Mouse (Mus musculus): ENCODE results near the gene Il18bp. TPM values are rescaled to one million over a fixed set of nuclear protein-coding genes. Genes with fewer than 3 reads are reported as not detected.
"Not testable (repeated sequence)": the region's sequence is repeated elsewhere in the genome, so short reads cannot be mapped to it uniquely, and the experiment has no call there.

Gene Il18bp
- 3.4 TPM in 2 replicates for polyA plus RNA-seq (2014; fragmentation: Nextera tagmentation; extraction: Ambion mirVana)

- H3K9me3 ChIP-seq (ENCODE audit: control insufficient read depth, low read length) = no peaks in the 10 kb centered on the region
- no peak within 1 kb of the TSS for H3K4me2 ChIP-seq (ENCODE audit: low read depth)
- H3K27me3 ChIP-seq (ENCODE audit: control insufficient read depth, insufficient read depth, low read length) = no peaks in the 10 kb centered on the region
- peaks cover 32% of the 10 kb centered on the region for H3K36me3 ChIP-seq (ENCODE audit: control insufficient read depth, insufficient read depth, low read length)
- no peak within 1 kb of the TSS for H3K9ac ChIP-seq (ENCODE audit: low read length)
- H3K27ac ChIP-seq (ENCODE audit: low read depth, low read length) = 0 out of 2 replicates have a peak within 1 kb of the TSS, but pooled peaks have one; percentile 6
- H3K4me1 ChIP-seq (ENCODE audit: control insufficient read depth, insufficient read depth, low read length) = no peaks in the 10 kb centered on the region
- DNase-seq (ENCODE audit: low spot score) (no peak), ATAC-seq (ENCODE audit: insufficient read depth, low FRiP score, low TSS enrichment) (no peak)
- WGBS = 98% methylated on average over 3 of the region's 3 CpGs
- H3K4me3 ChIP-seq (ENCODE audit: low read depth, low read length) = no peak within 1 kb of the TSS
These were observed at the start of gene Il18bp for GRCm38 (mm10) chr7:102018590-102018989. Gene Il18bp (minus strand): TSS chr7:102018690.

DNA sequence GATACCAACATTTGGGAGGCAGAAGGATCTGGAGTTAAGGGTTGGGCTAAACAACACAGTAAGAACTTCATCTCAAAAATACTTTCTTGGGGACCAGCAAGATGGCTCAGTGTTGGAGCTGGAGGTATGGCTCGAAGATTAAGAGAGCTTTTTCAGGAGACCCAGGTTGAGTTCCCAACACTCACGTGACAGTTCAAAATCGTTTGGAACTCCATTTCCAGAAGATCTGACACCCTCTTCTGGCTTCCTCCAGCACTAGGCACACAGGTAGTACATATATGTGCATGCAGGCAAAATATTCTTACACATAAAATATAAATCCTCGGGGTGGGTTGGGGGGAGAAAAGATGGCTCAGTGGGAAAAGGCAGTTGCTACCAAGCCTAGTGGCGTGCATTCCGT is 47.9 kb upstream of the Il18bp start:
- ATAC-seq (ENCODE audit: insufficient read depth, low FRiP score, low TSS enrichment) = no peak
- H3K36me3 ChIP-seq (ENCODE audit: control insufficient read depth, insufficient read depth, low read length) = no peaks in the 10 kb centered on the region
- peak overlapping the region; percentile 74 for H3K4me3 ChIP-seq (ENCODE audit: low read depth, low read length)
- no peaks in the 10 kb centered on the region for H3K9me3 ChIP-seq (ENCODE audit: control insufficient read depth, low read length)
- H3K27me3 ChIP-seq (ENCODE audit: control insufficient read depth, insufficient read depth, low read length) = no peaks in the 10 kb centered on the region
- 83% methylated on average over 6 of the region's 6 CpGs for WGBS
- peak overlapping the region; percentile 69 for H3K9ac ChIP-seq (ENCODE audit: low read length)
- peak overlapping the region; percentile 65 for H3K4me2 ChIP-seq (ENCODE audit: low read depth)
- peaks cover 6% of the 10 kb centered on the region for H3K4me1 ChIP-seq (ENCODE audit: control insufficient read depth, insufficient read depth, low read length)
- no peak for DNase-seq (ENCODE audit: low spot score)
- no peak overlapping the region for H3K27ac ChIP-seq (ENCODE audit: low read depth, low read length)

GRCm38 (mm10) chr7:102065046-102065891 is 46.8 kb upstream of the Il18bp start, which contains the start of the genes Rnf121, Xndc1 and Xntrpc:
Gene Rnf121 (minus strand): TSS chr7:102065469.
Gene Xndc1 (plus strand): TSS chr7:102065511.
Gene Xntrpc (plus strand): TSS chr7:102065713.
- peak within 1 kb of the TSS; percentile 69 for H3K9ac ChIP-seq (ENCODE audit: low read length)
- H3K27ac ChIP-seq (ENCODE audit: low read depth, low read length) = 0 out of 2 replicates have a peak within 1 kb of the TSS, but pooled peaks have one; percentile 23
- WGBS = 0% methylated on average over 56 of the region's 56 CpGs
- H3K27me3 ChIP-seq (ENCODE audit: control insufficient read depth, insufficient read depth, low read length) = no peaks in the 10 kb centered on the region
- H3K4me1 ChIP-seq (ENCODE audit: control insufficient read depth, insufficient read depth, low read length) = peaks cover 6% of the 10 kb centered on the region
- peak; percentile 94 for DNase-seq (ENCODE audit: low spot score)
- H3K36me3 ChIP-seq (ENCODE audit: control insufficient read depth, insufficient read depth, low read length) = no peaks in the 10 kb centered on the region
- H3K4me2 ChIP-seq (ENCODE audit: low read depth) = peak within 1 kb of the TSS; percentile 65
- no peaks in the 10 kb centered on the region for H3K9me3 ChIP-seq (ENCODE audit: control insufficient read depth, low read length)
- ATAC-seq (ENCODE audit: insufficient read depth, low FRiP score, low TSS enrichment) = peak; percentile 99
- H3K4me3 ChIP-seq (ENCODE audit: low read depth, low read length) = peak within 1 kb of the TSS; percentile 74

DNA sequence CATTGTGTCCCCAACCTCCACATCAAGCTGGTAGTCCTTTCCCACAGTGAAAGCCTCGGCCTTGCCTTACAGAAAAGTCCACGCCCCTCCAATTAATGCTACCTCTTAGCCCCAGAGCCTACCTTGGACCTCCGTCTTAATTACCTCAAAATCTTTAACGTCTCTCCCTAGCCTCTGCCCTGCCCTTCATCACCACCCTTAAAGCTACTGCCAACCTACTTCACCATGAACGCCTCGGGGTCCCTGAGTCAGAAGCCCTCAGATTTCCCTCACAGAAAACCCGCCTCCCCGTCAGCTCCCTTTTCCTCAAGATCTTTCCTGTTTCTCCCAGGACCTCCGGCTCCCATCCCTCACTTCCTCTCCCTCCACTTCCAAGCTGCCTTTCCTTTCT is 46.2 kb upstream of the Il18bp start:
- Histone ChIP-seq H3K4me1 (ENCODE audit: control insufficient read depth, insufficient read depth, low read length) (peaks cover 6% of the 10 kb centered on the region), H3K27ac (ENCODE audit: low read depth, low read length) (no peak overlapping the region), H3K9ac (ENCODE audit: low read length) (peak overlapping the region; percentile 69), H3K4me2 (ENCODE audit: low read depth) (peak overlapping the region; percentile 65), H3K27me3 (ENCODE audit: control insufficient read depth, insufficient read depth, low read length) (no peaks in the 10 kb centered on the region), H3K36me3 (ENCODE audit: control insufficient read depth, insufficient read depth, low read length) (no peaks in the 10 kb centered on the region), H3K9me3 (ENCODE audit: control insufficient read depth, low read length) (no peaks in the 10 kb centered on the region), H3K4me3 (ENCODE audit: low read depth, low read length) (peak overlapping the region; percentile 74)
- under 1% methylated on average over 9 of the region's 9 CpGs for WGBS
- DNase-seq (ENCODE audit: low spot score) = no peak
- ATAC-seq (ENCODE audit: insufficient read depth, low FRiP score, low TSS enrichment) = peak; percentile 43

DNA sequence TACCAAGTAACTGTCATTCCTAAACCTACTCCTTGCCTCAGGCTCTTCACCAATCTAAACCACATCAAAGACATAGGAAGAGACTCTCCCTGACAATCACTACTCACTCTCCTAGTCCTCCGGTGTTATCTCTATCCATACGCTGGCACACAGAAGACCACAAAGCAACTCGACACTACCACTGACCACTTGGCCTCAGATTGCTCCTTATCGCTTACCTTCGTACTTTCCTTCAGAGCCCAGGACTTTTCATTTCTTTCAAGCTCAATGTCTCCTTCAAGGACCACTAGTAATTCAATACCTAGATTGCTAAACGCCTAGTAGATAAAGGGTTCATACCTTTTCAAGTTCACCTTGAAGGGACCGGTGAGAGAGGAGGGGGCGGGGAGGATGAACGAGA is 45.4 kb upstream of the Il18bp start:
- DNase-seq (ENCODE audit: low spot score) = no peak
- Histone ChIP-seq H3K4me1 (ENCODE audit: control insufficient read depth, insufficient read depth, low read length) (peaks cover 6% of the 10 kb centered on the region), H3K36me3 (ENCODE audit: control insufficient read depth, insufficient read depth, low read length) (no peaks in the 10 kb centered on the region), H3K27ac (ENCODE audit: low read depth, low read length) (no peak overlapping the region), H3K4me3 (ENCODE audit: low read depth, low read length) (peak overlapping the region; percentile 74; the same call in 1 of the 2 replicates), H3K4me2 (ENCODE audit: low read depth) (peak overlapping the region; percentile 65), H3K9me3 (ENCODE audit: control insufficient read depth, low read length) (no peaks in the 10 kb centered on the region), H3K9ac (ENCODE audit: low read length) (no peak overlapping the region), H3K27me3 (ENCODE audit: control insufficient read depth, insufficient read depth, low read length) (no peaks in the 10 kb centered on the region)
- ATAC-seq (ENCODE audit: insufficient read depth, low FRiP score, low TSS enrichment) = no peak
- 92% methylated on average over 9 of the region's 9 CpGs for WGBS

DNA sequence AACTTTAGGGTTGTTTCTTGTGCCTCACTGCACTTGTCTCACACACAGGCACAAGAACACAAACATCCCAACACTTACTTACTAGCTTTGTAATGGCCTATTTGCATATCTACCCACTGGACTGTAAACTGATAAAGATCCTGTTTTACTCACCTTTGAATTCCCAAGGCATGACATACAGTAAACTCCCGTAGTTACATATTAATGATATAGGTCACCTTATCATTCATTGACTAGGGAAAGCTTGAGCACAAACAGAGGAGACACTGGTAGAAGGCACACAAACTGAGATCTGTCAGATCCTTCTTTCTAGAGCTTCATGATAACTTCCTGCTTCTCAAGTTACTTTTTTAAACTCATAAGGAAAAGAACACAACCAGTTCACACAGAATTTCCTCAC is 43.7 kb upstream of the Il18bp start:
- Histone ChIP-seq H3K27ac (ENCODE audit: low read depth, low read length) (no peak overlapping the region), H3K4me3 (ENCODE audit: low read depth, low read length) (no peak overlapping the region), H3K4me2 (ENCODE audit: low read depth) (no peak overlapping the region), H3K27me3 (ENCODE audit: control insufficient read depth, insufficient read depth, low read length) (no peaks in the 10 kb centered on the region), H3K9ac (ENCODE audit: low read length) (no peak overlapping the region), H3K9me3 (ENCODE audit: control insufficient read depth, low read length) (no peaks in the 10 kb centered on the region), H3K36me3 (ENCODE audit: control insufficient read depth, insufficient read depth, low read length) (no peaks in the 10 kb centered on the region), H3K4me1 (ENCODE audit: control insufficient read depth, insufficient read depth, low read length) (peaks cover 6% of the 10 kb centered on the region)
- WGBS = 98% methylated on average over 1 of the region's 1 CpGs
- ATAC-seq (ENCODE audit: insufficient read depth, low FRiP score, low TSS enrichment) = no peak
- no peak for DNase-seq (ENCODE audit: low spot score)

DNA sequence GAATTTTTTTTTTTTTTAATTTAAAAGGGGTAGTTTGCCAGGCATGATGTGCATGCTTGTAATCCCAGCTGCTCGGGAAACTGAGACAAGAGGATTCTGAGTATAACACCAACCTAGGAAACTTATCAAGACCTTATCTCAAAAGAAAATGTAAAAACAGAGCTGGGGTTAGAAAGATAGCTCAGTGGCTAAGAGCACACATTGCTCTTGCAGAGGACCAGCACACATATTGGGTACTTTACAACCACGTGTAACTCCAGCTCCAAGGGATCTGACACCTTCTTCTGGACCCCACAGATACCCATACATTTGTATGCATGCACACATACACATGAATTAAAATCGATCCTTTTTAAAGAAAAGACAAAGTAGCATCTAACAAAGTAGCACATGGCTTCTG is 42.9 kb upstream of the Il18bp start:
- H3K9ac ChIP-seq (ENCODE audit: low read length) = no peak overlapping the region
- H3K4me3 ChIP-seq (ENCODE audit: low read depth, low read length) = no peak overlapping the region
- H3K27ac ChIP-seq (ENCODE audit: low read depth, low read length) = no peak overlapping the region
- ATAC-seq (ENCODE audit: insufficient read depth, low FRiP score, low TSS enrichment) = no peak
- H3K4me2 ChIP-seq (ENCODE audit: low read depth) = no peak overlapping the region
- peaks cover 6% of the 10 kb centered on the region for H3K4me1 ChIP-seq (ENCODE audit: control insufficient read depth, insufficient read depth, low read length)
- H3K9me3 ChIP-seq (ENCODE audit: control insufficient read depth, low read length) = no peaks in the 10 kb centered on the region
- H3K36me3 ChIP-seq (ENCODE audit: control insufficient read depth, insufficient read depth, low read length) = no peaks in the 10 kb centered on the region
- DNase-seq (ENCODE audit: low spot score) = no peak
- no peaks in the 10 kb centered on the region for H3K27me3 ChIP-seq (ENCODE audit: control insufficient read depth, insufficient read depth, low read length)
- 92% methylated on average over 3 of the region's 3 CpGs for WGBS

GRCm38 (mm10) chr7:102048524-102048923 is 30.0 kb upstream of the Il18bp start:
- H3K4me2 ChIP-seq (ENCODE audit: low read depth); H3K36me3 ChIP-seq (ENCODE audit: control insufficient read depth, insufficient read depth, low read length); DNase-seq (ENCODE audit: low spot score); H3K9me3 ChIP-seq (ENCODE audit: control insufficient read depth, low read length); H3K4me1 ChIP-seq (ENCODE audit: control insufficient read depth, insufficient read depth, low read length); H3K27me3 ChIP-seq (ENCODE audit: control insufficient read depth, insufficient read depth, low read length); H3K4me3 ChIP-seq (ENCODE audit: low read depth, low read length); H3K9ac ChIP-seq (ENCODE audit: low read length); H3K27ac ChIP-seq (ENCODE audit: low read depth, low read length); ATAC-seq (ENCODE audit: insufficient read depth, low FRiP score, low TSS enrichment): not testable (repeated sequence)

- H3K36me3 ChIP-seq (ENCODE audit: control insufficient read depth, insufficient read depth, low read length) = peaks cover 13% of the 10 kb centered on the region
- H3K27me3 ChIP-seq (ENCODE audit: control insufficient read depth, insufficient read depth, low read length) = no peaks in the 10 kb centered on the region
- H3K27ac ChIP-seq (ENCODE audit: low read depth, low read length) = no peak overlapping the region
- no peak overlapping the region for H3K4me3 ChIP-seq (ENCODE audit: low read depth, low read length)
- no peaks in the 10 kb centered on the region for H3K9me3 ChIP-seq (ENCODE audit: control insufficient read depth, low read length)
- no peak for DNase-seq (ENCODE audit: low spot score)
- 90% methylated on average over 2 of the region's 2 CpGs for WGBS
- no peaks in the 10 kb centered on the region for H3K4me1 ChIP-seq (ENCODE audit: control insufficient read depth, insufficient read depth, low read length)
- no peak overlapping the region for H3K9ac ChIP-seq (ENCODE audit: low read length)
- ATAC-seq (ENCODE audit: insufficient read depth, low FRiP score, low TSS enrichment) = no peak
- no peak overlapping the region for H3K4me2 ChIP-seq (ENCODE audit: low read depth)
These were observed 23.8 kb upstream of the Il18bp start for GRCm38 (mm10) chr7:102042314-102042713.

All from neural tube, embryonic 11.5 days (tissue).